Mouse (Mus musculus) mouse embryonic stem cell (cell line): Measurements from ENCODE around the gene Ggnbp2.
"Not testable (repeated sequence)": the region's sequence is repeated elsewhere in the genome, so short reads cannot be mapped to it uniquely, and the experiment has no call there.

Experiments
- in situ Hi-C, 2 experiments: fragments of 300-500 bp; cut with MboI; formaldehyde crosslinking; loops; 1 replicate in 1 of 2; 3 replicates in 1 of 2; pipeline ENCODE4 v1.14.3; 2019 to 2020; ENCODE audit warnings: low sequenced_read_pairs in 2 of 2, low pct_unique_long_range_greater_than_20kb in 1 of 2, mixed read lengths in 1 of 2; ENCODE audit not compliant: unreplicated experiment in 1 of 2

Ggnbp2 gene

GRCm38 (mm10) chr11:84882346-84882745, 11.7 kb upstream of the Ggnbp2 start:
- in situ Hi-C loops: no loop called here

GRCm38 (mm10) chr11:84880971-84881370, 10.4 kb upstream of the Ggnbp2 start:
- in situ Hi-C loops: no loop called here

DNA sequence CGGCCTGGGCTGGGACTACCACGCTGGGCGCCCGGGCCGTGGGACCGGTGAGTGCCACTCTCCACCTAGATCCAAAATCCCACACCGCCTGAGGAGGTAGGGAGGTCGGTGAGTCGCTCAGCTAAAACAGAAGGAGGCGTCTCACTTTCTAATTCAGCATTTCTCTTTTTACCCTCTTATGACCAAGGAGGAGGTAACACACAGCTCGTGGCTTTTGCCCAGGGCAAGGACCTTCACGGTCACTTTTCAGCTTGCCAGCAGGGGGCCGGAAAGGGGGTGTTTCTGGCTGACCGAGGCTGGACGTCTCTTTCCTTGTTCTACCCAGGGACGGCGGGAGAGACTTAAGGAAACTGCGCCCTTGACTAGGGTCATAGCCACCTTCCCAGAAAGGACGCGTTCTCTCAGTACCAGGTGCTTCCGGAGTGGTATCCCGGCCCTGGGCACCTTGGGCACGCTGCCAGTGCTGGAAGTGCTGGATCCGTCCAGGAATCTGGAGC, 9.9 kb upstream of the Ggnbp2 start:
- in situ Hi-C loops: no loop called here

GRCm38 (mm10) chr11:84879772-84880464, 9.3 kb upstream of the Ggnbp2 start, which contains the start of the genes Myo19 and Pigw:
TSS of gene Myo19 (plus strand) at chr11:84880148.
TSS of gene Pigw (minus strand) at chr11:84880285.
- in situ Hi-C loops: no loop called here

GRCm38 (mm10) chr11:84879007-84879771, 8.6 kb upstream of the Ggnbp2 start:
- in situ Hi-C loops: no loop called here

GRCm38 (mm10) chr11:84876020-84876419, 5.4 kb upstream of the Ggnbp2 start:
- in situ Hi-C loops: not testable (repeated sequence)

DNA sequence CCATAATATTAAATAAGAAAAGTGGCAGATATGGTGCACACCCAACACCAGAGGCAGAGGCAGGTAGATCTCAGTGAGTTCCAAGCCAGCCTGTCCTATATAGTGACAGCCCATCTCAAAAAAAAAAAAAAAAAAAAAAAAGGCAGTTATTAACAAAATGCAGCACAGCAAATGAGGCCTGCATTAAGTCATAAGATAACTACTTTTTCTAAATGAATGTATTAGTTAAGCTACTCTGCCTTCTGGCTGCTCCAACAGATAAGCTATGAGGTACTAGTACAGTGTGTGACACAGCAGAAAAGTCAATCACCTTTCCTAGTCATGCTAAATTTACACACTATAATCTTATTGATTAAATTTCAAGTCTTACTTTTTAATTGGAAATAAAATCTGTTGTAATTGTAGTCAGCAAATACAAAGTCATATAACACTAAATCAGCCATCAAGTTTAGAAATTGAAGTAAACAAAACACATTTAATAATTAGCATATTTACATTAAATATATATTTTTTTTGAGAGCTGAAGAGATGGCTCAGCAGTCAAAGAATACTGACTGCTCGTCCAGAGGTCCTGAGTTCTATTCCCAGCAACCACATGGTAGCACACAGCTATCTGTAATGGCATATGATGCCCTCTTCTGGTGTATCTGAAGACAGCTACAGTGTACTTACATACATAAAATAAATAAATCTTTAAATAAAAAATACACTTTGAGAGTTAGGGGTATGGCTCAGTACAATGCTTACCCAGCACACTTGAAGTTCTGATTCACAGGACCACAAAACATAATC, 2.6 kb upstream of the Ggnbp2 start:
- in situ Hi-C loops: no loop called here

- in situ Hi-C loops: no loop called here
Observed at GRCm38 (mm10) chr11:84871548-84872069, 992 bp upstream of the Ggnbp2 start.

GRCm38 (mm10) chr11:84871046-84871445, 429 bp upstream of the Ggnbp2 start:
- in situ Hi-C loops: no loop called here

DNA sequence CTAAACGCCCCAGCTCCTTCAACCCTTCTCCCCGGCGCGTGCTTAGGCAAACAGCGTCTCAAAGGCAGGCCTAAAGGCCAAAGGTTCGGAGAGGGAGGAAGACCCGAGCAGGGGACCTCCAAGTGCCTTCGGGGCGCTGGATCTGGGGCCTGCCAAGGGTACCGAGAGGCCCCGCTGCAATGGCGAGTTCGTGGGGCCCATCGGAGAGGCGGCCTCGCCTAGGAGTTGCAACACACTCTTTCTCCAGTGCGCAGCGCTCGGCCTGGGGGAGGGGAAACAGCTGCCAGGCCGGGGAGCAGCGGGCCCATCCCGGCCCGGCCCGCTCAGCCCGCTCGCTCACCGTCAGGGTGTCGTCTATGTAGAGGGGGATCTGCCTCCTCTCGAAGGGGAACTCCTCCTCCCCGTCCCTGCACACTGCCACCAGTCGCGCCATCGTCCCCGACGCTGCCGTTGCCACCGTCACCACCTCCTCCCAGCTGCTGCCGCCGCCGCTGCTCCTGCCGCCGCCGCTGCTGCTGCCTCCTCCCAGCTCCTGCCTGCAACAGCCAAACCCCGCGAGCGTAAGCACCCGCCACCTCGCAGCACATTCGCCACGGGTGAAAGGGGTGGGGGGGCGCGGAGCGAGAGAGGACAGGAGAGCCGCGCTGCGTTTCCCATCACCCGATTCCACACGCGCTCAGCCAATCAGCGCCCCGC, 932 bp downstream of the Ggnbp2 start:
- in situ Hi-C loops: no loop called here

DNA sequence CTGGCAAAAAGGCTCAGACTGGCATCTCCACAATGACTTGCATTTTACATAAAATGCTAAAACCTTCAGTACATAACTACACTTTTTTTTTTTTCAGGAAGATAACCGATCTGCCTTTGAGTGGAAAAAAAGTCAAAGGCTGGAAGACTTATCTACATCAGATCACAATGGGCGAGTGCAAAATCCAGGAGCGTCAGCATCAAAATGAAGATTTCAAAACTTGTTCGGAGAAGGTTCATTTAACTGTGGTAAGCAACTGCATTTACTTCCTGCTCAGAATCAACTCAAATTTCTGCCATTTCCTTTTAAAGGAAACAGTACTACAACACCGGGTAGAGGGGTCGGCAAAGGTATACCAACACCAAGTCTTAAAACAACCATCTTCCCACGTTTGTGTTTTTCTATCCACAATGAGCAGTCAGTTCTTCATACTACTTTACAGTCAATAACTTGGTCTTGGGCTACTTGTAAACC, 1.8 kb downstream of the Ggnbp2 start:
- in situ Hi-C loops: no loop called here

DNA sequence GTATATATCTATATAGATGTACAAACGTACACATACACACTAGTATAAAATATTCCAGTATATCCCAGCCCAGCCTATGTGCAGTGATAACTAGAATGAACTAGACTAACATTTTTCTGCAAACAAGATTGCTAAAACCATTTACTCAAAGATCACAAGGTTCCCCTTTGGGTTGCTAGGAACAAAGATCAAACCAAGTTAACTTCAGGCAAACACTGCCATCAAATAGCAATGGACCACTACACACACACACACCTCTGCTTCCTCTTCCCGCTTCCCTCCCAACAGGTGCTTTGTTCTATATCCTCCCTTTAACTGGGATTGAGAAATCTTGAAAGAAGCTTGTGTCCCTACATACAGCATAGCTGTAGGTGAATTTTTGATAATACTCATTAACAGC, 3.0 kb downstream of the Ggnbp2 start:
- in situ Hi-C loops: no loop called here

DNA sequence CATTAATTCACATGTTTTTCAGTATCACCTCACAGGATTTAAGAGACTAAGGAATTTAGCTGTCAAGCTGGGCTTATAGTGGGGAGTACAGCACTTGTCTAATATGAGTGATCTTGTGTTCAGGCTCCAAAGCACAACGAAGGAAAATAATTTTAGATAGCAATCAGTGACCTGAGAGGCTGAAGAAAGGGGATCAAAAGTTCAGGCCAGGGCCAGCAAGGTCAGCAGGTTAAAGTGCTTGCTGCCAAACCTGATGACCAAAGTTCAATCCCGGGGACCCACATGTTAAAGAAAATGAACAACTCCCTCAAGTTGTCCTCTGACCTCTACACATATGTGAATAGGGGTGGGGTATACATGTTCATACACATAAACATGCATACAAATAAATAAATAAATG, 5.3 kb downstream of the Ggnbp2 start:
- in situ Hi-C loops: no loop called here

- in situ Hi-C loops: no loop called here
Observed at GRCm38 (mm10) chr11:84855285-84855684, 15.3 kb downstream of the Ggnbp2 start.

GRCm38 (mm10) chr11:84847475-84848090, 23.0 kb downstream of the Ggnbp2 start:
- in situ Hi-C loops: no loop called here

DNA sequence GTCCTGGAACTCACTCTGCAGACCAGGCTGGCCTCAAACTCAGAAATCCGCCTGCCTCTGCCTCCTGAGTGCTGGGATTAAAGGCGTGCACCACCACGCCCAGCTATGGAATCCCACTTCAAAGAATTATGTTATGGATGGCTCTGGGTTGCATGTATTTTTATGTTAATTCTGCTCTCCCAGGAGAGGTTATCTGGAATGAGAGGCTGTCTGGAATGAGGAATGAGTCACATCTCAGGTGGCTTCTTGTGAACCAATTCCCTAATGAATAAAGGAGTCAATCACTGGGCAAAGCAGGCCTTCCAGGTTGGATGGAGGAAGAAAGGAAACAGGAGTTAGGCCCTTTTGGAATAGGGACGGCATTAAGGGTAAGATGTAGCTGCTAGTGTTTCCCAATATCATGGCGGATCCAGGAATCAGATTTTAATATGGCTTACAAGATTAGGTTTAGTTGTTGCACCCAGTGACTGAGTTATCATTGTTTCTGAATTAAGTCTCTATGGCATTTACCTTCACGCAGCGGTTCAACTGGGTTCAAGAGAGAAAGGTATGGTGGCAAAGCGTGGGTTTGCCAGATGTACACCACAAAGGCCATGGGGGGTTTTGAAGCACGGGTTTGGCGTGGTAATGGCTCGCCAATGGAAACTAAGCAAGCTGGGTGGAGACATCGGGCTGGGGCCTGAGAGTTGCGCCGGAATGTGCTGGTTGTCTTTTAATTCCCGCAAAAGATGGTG, 23.7 kb downstream of the Ggnbp2 start:
- in situ Hi-C loops: no loop called here

GRCm38 (mm10) chr11:84839330-84839729, 31.3 kb downstream of the Ggnbp2 start:
- in situ Hi-C loops: no loop called here
